Mouse (Mus musculus): ENCODE measurements at regions not wholly inside any gene's neighbourhood (a gene's known extent, or its start where the extent isn't known, plus 50 kb on each side); places are given as distances from the start of the nearest gene placed in this dataset.
"Not testable (repeated sequence)": the region's sequence is repeated elsewhere in the genome, so short reads cannot be mapped to it uniquely, and the experiment has no call there.

- ATAC-seq (replicated peaks in 1 of 2; ENCODE audit: insufficient read depth in 1 of 2, low FRiP score in 2 of 2, low TSS enrichment in 1 of 2, low read depth in 1 of 2, poor library complexity in 2 of 2, severe bottlenecking in 2 of 2), result no peak
These were observed 164.6 kb upstream of the Gm10131 start for GRCm38 (mm10) chr8:34275977-34276660.

GRCm38 (mm10) chr8:34274796-34275195, 163.3 kb upstream of the Gm10131 start:
- not testable (repeated sequence) for ATAC-seq (replicated peaks in 1 of 2; ENCODE audit: insufficient read depth in 1 of 2, low FRiP score in 2 of 2, low TSS enrichment in 1 of 2, low read depth in 1 of 2, poor library complexity in 2 of 2, severe bottlenecking in 2 of 2)

DNA sequence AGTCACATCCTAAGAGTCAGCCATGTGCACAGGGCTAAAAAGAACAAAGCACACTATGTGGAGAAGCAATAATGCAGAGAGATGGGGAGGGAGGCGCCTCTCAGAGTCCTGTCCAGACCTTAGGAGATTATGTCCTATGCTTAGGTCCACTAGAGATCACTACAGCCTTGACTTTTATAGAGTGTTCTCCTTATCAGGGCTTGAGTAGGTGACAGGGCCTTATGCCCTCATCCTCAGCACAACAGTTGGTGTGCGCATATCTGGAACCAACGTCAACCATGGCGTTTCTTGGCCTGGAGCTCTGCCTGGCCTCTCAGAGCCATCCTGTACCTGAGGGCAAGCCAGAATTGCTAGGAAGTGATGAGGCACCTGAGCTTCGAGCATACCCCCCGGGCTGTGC, 162.6 kb upstream of the Gm10131 start:
- no peak for ATAC-seq (replicated peaks in 1 of 2; ENCODE audit: insufficient read depth in 1 of 2, low FRiP score in 2 of 2, low TSS enrichment in 1 of 2, low read depth in 1 of 2, poor library complexity in 2 of 2, severe bottlenecking in 2 of 2)

GRCm38 (mm10) chr8:34269848-34270247, 158.3 kb upstream of the Gm10131 start:
- ATAC-seq (replicated peaks in 1 of 2; ENCODE audit: insufficient read depth in 1 of 2, low FRiP score in 2 of 2, low TSS enrichment in 1 of 2, low read depth in 1 of 2, poor library complexity in 2 of 2, severe bottlenecking in 2 of 2), result no peak

DNA sequence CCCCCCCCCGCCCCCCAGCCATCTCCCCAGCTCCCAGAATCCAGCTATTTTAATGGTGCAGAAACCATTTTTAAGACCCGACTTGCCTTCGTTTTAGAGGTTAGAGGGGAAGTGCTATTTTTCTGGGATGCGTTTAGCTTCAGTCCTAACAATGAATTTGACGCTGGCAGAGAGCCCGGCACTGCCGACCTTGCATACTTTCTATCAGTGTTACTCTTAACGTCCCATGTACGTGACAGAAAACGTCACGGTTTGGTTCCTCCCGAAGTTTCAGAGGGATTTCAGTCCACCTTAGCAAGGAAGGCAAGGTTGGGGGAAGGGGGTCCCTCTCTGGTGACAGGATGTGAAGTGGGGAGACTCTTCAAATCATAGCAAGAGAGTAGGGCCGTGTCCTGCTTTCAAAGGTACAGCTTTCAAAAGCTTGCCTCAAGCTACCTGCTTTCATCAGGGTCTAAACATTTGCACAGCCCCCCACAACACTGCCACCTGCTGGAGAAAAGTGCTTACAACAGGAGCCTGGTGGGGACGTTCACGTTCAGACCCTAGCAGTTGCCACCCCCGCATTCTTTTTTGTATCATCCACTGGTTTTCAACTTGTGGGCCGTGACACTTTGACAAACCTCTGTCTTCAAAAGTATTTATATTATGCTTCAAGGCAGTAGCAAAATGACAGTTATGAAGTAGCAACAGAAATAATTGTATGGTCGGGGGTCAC, 157.4 kb upstream of the Gm10131 start:
- ATAC-seq (replicated peaks in 1 of 2; ENCODE audit: insufficient read depth in 1 of 2, low FRiP score in 2 of 2, low TSS enrichment in 1 of 2, low read depth in 1 of 2, poor library complexity in 2 of 2, severe bottlenecking in 2 of 2), result no peak

GRCm38 (mm10) chr8:34254978-34255377, 143.4 kb upstream of the Gm10131 start:
- 0 out of 4 replicates have a peak, but pooled peaks of 1 of the 2 experiments have one; percentile 17 for ATAC-seq (replicated peaks in 1 of 2; ENCODE audit: insufficient read depth in 1 of 2, low FRiP score in 2 of 2, low TSS enrichment in 1 of 2, low read depth in 1 of 2, poor library complexity in 2 of 2, severe bottlenecking in 2 of 2)

DNA sequence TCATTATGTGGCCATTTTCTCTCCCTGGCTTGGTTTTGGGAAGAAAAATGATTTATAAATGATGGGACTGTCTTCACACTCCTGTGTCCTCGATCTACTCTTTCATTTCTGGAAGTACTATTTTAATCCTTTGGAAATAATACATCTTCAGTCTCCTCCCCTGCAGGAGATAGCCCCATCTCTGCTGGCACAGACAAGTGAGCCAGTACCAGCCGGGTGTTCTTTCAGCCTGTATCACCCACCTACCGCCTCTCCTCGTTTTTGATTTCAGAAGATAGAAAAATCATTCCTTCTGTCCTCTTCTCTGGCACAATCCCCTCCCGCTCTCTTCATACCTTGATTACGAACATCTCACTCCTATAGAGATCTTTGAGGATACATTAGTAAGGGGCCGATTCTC, 140.4 kb upstream of the Gm10131 start:
- ATAC-seq (replicated peaks in 1 of 2; ENCODE audit: insufficient read depth in 1 of 2, low FRiP score in 2 of 2, low TSS enrichment in 1 of 2, low read depth in 1 of 2, poor library complexity in 2 of 2, severe bottlenecking in 2 of 2), result no peak

GRCm38 (mm10) chr8:34239346-34239900, 127.9 kb upstream of the Gm10131 start:
- ATAC-seq (replicated peaks in 1 of 2; ENCODE audit: insufficient read depth in 1 of 2, low FRiP score in 2 of 2, low TSS enrichment in 1 of 2, low read depth in 1 of 2, poor library complexity in 2 of 2, severe bottlenecking in 2 of 2), result no peak

DNA sequence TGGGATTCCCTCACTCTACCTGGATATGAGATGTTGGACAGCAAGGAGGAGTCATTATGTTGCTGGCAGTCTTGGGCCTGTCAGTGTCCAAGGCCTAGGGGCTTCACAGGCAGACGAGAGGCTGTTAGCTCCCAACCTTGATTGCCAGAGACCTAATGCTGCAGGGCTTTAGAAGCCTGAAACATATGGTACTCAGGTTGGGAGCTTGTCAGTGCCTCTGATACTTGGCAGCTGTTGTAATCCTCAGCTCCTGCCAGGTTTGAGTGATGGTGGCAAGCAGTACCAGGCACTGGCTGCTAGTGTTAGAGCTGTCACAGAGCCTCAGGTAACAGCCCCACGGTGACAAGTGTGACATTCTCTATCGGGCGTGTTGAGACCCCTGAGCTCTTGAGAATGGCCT, 122.2 kb upstream of the Gm10131 start:
- ATAC-seq (replicated peaks in 1 of 2; ENCODE audit: insufficient read depth in 1 of 2, low FRiP score in 2 of 2, low TSS enrichment in 1 of 2, low read depth in 1 of 2, poor library complexity in 2 of 2, severe bottlenecking in 2 of 2), result no peak

DNA sequence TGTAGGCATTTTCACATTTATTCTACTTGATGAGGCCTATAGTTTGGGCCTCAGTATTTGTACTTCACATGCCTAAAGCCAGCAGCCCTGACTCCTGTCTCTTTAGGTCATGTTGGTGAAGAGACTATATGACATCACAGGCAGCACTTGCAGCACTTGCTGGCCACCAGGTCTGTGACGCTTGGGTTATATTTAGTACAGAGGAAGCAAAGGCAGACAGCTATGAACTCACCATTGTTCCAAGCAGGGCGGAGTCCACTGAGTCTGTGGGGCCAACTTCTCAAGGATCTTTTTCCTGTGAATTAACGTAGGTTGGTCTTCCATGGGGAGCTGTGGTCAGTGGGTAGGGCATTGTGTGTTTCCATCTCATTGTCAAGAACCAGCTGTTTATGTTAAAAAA, 117.9 kb upstream of the Gm10131 start:
- peak; percentile 36 to 56; a peak in 3 of 4 replicates for ATAC-seq (replicated peaks in 1 of 2; ENCODE audit: insufficient read depth in 1 of 2, low FRiP score in 2 of 2, low TSS enrichment in 1 of 2, low read depth in 1 of 2, poor library complexity in 2 of 2, severe bottlenecking in 2 of 2)

DNA sequence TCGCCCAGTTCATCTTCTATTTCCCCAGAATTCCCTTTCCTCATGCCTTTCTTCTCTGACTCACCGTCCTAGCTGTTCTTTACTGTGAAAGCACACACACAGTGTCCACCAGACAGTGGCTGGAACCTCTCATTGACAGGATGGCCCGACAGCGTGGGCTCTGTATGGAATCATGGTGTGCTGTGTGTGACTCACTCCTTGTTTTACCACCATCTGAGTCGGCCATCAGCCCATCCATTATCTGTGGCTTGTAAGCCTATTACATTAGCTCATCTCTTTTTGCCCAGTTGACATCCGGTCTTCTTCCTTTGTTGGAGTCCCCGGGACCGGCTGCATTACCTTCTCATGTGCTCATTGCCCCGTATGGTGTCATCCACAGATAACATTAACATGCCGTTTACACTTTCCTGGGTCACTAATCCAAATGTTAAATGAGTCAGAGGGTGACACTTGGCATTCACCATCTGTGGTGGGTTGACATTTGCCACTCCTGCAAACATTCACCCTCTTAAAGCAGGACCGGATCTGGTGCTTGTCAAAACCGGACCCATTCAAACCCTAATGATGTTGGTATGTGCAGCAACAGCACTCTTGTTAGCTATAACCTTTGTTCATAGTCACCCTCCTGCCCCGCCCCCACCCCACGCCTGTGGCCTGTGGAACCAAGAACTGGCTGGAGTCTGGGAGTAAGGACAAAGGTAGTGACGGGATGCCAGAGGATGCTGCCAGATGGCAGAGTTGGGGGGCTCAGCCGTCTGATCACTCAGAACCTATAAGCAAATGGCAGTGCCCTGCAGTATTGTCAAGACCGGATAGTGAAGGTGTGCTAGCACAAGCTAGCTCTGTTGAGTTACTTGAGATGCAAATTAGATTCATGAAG, 113.7 kb upstream of the Gm10131 start:
- no peak for ATAC-seq (replicated peaks in 1 of 2; ENCODE audit: insufficient read depth in 1 of 2, low FRiP score in 2 of 2, low TSS enrichment in 1 of 2, low read depth in 1 of 2, poor library complexity in 2 of 2, severe bottlenecking in 2 of 2)

GRCm38 (mm10) chr8:34222187-34222586, 110.7 kb upstream of the Gm10131 start:
- ATAC-seq (replicated peaks in 1 of 2; ENCODE audit: insufficient read depth in 1 of 2, low FRiP score in 2 of 2, low TSS enrichment in 1 of 2, low read depth in 1 of 2, poor library complexity in 2 of 2, severe bottlenecking in 2 of 2), result no peak

Measured in hematopoietic stem cell, adult 5-6 weeks (primary cell).